Mouse (Mus musculus) central nervous system, embryonic 18 days (tissue): ENCODE measurements around the gene Zfp507. TPM values are rescaled to one million over a fixed set of nuclear protein-coding genes. Genes with fewer than 3 reads are reported as not detected.

Experiments
- polyA plus RNA-seq: library from polyadenylated mRNA; depleted of rRNA; stranded (reverse); fragments of >200 nt; gene quantifications from 2 replicates; pipeline ENCODE4 v1.2.3, GENCODE M21; 2012; rRNA removed

Gene Zfp507
- 14.1 and 15.4 TPM in 2 replicates for polyA plus RNA-seq

DNA sequence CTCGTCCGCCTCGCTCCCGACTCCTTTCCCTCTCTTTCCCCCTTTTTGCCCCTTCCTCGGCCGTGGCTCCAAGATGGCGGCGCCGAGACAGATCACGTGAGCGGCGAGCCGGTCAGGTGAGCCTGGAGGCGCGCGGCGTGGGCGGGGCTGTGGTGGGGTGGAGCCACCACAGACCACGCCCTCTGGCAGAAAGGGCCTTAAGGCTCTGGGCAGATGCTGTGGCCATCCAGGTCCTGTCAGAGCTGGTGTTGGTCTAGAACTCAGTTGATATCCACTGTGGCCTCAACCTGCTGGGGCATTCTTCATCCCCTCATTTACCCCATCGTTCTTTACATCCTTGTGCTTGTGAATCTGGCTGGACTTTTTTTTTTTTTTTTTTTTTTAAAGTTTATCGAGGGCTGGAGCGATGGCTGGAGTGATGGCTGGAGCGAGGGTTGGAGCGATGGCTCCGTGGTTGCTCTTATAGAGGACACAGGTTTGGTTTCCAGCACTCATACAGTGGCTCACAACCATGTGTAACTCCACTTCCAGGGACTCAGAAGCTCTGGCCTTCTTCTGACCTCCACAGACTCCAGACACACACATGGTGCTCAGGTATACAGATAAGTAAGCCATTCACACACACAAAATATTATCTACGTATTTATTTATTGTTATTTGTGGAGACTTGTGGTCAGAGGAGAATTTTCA, at the start of gene Zfp507:
TSS of gene Zfp507 (minus strand) at position 98 of the 690 bp plus-strand sequence.

GRCm38 (mm10) chr7:35754033-35754885, 48.5 kb downstream of the Zfp507 start, which contains the start of gene Dpy19l3:
Gene Dpy19l3, minus strand, starts transcription at chr7:35754454.

Other genes starting within 250 kb of the Zfp507 start
- gene Nudt19, start 246.7 kb downstream of the Zfp507 start, polyA plus RNA-seq: 81.9 and 86.2 TPM in 2 replicates
- 0.41 and 0.47 TPM in 2 replicates for gene Rgs9bp, start 217.4 kb downstream of the Zfp507 start, polyA plus RNA-seq
- gene Ankrd27, start 216.8 kb downstream of the Zfp507 start, polyA plus RNA-seq: 33.4 and 34.7 TPM in 2 replicates
- gene Pdcd5, start 155.5 kb downstream of the Zfp507 start, polyA plus RNA-seq: 185 and 201 TPM in 2 replicates
- 19.6 and 20.1 TPM in 2 replicates for gene Dpy19l3, start 48.5 kb downstream of the Zfp507 start, polyA plus RNA-seq